Mouse (Mus musculus) E14TG2a.4 (cell line): Measurements from ENCODE around the gene Tepp.

Experiments used
- CTCF ChIP-seq: conservative IDR thresholded peaks from 2 replicates; pipeline ENCODE4 v1.5.1; 2014; ENCODE audit warnings: low read length
- NANOG ChIP-seq: IDR thresholded peaks from 2 replicates; pipeline ENCODE4 v1.6.1; 2014; ENCODE audit warnings: borderline replicate concordance, low read length, mixed read lengths
- POU5F1 ChIP-seq: IDR thresholded peaks from 2 replicates; pipeline ENCODE4 v1.6.1; 2014; ENCODE audit warnings: low read length, borderline replicate concordance

GRCm38 (mm10) chr8:95315350-95315749 lies 5.0 kb downstream of the Tepp start:
- no peak for TF ChIP-seq CTCF
- no peak for TF ChIP-seq NANOG
- TF ChIP-seq POU5F1, result no peak
